Mouse (Mus musculus): ENCODE data around the gene Phldb1.

Gene Phldb1

DNA sequence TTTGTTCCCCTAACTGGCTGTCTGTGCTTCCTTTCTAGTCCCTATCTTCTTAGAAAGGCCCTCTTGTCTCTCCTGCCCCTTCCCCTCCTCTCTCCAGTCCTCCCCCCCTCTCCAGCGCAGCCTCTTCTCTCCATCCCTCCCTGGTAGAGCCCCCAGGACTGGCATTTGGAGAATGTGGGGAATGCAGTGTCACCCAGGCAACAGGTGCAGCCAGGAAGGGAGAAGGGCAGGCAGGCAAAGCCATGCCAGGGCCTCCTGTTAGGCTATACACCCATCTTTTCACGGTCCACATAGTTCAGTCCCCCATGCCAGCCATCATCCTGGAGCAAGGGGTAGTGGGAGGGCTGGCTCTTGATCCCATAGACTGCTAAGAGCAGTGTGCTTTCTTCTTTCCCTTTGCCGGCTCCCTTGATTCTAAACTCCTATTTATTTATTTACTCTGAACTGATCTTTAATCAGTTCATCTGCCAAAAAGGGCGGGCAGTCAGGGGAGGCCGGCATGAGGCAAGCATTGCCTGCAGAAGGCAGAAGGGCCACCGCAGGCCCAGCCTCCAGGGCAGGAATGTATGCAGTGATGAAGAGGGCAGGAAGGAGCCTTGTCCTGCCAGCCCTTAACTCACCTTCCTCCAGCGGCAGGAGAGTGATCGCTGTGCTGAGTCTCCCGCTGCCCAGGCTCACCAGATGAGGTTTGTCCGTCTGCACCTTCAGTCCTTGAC lies 8.4 kb downstream of the Phldb1 start:
- peak; percentile 74 for DNase-seq

DNA sequence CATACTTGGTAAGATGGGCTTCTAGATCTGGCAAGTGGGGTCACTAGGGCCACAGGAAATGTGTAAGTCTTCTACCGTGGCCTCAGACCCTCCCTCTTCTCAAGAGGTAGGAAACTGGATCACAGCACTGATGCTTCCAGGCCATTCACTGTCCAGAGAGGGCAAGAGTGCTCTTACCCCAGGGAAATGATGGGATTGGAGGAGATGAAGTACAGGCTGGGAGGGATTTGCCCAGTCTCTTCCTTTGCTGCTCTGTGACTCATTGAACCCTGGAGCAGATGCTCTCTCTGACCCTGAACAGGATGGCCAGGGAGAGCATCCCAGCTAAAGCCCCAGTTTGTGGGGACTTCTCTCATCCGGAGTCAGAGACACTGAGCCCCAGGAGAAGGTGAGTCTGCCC lies 10.3 kb downstream of the Phldb1 start:
- DNase-seq, result no peak

DNA sequence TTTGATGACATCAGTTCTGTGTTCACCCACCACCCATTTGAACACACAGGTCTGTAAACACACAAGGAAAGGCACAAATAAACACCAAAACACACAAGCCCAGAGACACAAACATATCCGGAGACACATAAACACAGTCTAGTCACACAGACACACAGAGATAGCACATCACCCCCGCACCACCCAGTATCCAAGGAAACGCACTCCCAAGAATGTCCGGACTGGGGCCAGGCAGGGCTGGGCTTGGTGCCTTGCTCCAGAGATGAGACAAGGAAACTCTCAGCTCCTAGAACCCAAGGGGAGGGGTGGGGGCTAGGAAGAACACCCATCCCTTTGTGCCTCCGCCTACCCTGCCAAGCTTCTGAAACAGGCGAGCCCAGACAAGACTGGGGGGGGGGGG lies 10.8 kb downstream of the Phldb1 start:
- DNase-seq, result no peak

DNA sequence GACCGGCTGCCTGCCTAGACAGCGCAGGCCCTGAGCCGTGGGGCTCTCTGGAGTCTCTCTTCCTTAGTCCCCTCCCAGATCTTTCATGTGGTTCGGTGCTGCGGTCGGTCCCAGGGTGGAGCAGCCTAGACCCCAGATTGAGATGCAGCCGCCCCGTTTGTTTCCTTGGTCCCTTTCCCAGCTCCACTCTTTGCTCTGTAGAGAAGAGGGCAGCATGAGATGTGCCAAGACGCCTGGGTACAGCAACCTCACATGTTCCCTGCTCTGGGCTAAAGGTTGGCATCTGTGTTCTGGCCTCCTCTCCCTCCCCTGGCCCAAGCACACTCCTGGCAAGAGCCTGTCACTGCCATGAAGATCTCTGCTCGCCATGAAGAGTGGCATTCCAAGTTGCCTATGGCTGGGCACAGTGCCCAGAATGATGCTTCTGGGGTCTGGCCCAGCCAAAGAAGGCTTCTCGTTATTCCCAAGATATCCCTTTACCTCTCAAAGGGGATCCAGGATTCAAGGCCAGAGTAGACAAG lies 11.4 kb downstream of the Phldb1 start:
- peak; percentile 26 for DNase-seq

DNA sequence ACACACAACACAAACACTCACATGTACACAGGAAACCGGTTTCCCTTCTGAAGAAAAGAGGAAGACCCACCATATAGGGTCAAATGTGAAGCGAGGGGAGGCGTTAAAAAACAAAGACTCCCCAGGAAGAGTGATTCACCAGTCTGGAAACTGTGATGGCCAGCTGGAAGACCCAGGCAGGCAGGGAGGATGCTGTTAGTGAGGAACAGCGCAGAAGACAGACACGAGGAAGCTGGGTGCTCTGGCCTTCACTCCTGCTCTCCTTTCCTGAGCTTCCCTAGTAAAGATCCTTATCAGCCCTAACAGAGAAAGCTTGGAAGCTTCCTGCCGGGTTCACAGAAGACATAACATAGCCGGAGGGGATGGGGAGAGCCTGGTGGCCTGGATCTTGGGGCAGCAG lies 12.0 kb downstream of the Phldb1 start:
- DNase-seq, result no peak

DNA sequence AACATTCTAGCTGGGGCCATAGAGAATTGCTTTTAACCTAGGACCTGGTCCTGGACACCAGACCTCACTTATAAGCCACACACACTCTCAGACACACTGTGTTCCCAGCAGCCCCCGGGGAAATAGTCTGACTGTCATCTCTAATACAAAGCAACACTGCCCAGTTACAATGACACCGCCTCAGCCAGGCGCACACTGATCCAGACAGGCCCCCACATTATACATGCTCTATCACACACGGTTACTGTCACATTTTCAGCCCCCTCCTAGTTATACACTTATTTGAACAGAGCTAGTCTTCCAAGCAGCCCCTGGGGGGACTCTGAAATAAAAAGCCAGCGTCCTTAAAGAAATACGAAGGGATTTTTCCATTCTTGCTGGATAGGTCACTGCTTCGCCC lies 12.4 kb downstream of the Phldb1 start:
- DNase-seq, result no peak

DNA sequence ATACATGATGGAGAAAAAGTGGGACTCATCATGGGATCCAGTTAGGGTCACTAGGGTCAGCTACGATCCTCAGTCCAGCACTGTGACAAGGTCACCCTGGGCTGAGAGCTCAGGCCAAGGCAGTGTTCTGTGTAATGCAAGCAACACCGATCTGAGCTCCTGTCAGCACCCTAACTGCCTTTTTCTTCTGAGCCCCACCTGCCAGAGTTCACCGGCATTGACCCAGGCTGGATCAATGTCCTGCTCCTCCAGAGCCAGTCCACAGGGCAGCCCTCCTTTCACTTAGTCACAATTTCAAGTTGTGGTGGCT lies 13.2 kb downstream of the Phldb1 start:
- DNase-seq, result no peak

DNA sequence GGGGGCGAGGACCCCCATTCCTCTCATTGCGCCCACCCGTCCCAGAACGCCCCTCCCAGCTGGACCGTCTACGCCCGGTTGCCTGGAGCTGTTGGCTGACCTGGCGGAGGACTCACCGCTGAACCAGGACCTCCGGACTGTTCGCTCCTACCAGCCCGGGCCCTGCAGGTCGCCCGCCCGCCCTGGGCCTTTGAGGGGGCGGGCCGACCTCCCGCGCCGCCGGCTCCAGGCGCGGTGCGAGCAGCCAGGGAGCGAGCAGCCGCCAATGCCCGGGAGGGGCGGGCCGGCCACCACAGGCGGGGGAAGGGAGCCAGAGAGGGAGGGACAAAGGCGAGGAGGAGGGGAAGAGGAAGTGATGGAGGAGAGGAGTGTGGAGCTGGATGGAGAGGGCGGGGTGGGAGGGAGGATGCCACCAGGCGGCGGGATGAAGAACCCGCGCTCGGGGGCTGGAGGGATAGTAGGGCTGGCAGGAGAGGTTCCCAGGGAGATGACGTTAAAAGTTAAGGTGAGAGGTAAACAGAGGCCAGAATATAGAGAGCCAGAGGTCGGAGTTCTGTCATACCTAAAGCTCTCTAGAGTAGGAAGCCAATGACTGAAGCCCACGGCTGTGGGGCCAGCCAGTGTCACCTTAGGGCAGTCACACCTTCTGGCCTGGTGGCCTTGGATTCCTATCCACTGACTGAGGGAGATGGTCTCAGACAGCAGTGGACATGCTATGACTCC lies 13.7 kb downstream of the Phldb1 start:
- peak; percentile 89 for DNase-seq

DNA sequence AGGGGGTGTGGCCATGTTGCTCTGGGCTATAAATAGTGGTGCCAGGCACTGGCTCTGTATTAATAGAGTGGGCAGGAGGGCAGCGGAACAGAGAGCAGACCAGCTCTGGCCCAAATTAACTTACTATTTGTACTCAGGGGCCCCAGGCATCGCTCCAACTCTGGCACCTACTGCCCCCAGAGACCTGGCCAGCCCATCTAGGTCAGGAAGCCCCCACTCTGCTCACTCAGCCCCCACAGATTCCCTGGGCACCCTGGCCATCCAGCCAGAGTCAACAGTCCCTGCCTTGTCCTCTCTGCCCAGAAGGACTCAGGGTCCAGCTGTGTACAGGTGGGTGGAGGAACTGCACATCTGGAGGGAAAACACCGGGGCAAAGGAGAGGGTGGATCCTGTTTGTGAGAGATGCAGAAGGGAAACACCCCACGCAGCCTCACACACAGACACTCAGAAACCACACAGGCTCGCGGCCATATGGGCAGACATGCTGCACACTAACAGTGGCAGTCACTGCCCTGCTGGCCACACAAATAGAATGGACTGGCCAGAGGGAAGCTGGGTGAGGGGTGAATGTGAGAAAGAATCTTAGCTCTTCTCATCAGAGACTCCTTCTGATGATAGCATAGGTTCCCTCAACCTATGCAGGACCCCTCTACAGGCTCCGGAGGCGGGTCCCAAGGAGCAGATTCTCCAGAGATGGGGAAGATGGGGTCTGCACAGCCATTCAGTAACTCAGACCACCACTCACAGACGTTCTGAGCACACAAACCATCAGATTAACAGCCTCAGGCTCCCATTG lies 14.4 kb downstream of the Phldb1 start:
- peak; percentile 23 for DNase-seq

DNA sequence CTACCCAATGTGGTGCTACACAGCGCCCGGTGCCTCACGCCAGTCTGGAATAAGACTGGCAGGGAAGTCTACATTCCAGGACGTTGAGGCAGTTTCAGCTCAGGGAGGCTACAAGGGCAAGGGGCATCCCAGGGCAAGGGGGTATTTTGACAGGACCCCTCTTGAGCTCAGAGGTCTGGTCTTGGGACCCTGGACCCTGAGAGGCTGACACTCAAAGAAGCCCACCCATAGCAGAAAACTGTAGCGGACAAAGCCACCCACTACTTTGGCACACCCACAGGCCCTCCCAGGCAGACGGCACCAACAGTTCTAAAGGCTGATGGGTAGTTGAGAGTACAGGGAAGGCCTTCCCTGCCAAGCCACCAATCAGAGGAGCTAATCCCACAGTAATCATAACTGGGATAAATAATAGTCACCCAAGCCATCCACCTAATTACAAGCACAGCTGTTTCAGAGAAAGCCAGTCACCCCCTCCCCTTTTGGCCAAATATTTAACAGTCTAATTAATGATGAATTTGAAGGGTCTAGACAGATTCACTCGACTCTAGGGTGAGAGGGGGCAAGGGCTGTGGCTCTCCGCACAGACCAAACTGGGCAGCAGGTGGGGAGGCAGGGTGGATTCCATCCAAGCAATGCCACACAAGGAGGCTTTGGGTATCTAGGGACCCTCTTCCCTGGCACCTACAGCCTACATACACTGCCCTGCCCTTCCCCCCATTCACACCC lies 15.2 kb downstream of the Phldb1 start:
- no peak for DNase-seq

DNA sequence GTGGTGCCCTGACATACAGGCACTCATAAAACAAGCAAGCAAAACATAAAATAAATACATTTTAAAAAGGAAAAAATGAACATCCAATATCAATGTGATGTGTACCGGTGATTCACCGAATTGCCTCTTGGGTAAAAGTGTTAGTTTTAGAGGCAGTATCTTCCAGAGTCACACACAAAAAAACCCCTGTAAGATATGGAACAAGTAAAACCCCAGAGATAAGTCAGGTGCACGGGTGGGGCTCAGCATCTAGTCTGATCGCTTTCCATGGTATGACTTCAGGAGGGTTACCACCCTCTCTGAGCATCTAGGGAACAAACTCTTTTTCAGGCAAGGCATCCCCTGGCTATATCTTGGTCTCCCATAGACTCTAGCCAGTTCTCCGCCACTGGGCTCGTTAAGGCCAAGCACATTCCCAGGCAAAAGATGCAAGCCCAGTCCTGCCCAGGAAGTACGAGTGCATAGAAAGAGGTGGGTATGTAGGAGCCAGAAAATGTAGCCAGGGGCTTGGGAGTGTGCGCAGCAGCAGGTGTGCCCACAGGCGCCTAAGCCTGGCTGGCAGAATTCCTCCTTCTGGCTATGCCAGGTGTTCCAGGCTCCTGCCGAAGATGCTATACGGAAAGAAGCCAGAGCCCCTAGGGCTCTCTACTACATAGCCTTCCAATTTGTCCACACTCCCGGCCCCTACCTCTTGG lies 15.9 kb downstream of the Phldb1 start:
- no peak for DNase-seq

DNA sequence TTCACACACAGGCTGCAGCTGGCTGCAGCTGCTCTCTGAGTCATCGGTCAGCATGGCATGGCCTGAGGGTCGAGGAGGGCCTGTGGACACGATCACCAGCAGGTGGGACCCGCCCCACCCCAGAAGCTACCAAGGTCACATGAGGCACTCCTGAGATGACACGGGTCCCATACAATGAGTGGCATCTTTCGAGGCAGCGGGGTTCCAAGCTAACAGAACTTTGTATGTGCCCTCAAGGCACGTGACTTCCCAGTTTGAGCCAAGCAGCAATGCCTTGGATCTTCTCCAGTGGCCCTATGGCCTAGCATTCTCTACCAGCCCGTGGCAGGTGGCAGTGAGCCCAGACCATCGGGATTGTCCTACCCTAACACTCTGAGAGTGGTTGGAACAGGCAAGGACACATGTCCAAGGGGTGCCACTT lies 17.2 kb downstream of the Phldb1 start:
- peak; percentile 86 for DNase-seq

DNA sequence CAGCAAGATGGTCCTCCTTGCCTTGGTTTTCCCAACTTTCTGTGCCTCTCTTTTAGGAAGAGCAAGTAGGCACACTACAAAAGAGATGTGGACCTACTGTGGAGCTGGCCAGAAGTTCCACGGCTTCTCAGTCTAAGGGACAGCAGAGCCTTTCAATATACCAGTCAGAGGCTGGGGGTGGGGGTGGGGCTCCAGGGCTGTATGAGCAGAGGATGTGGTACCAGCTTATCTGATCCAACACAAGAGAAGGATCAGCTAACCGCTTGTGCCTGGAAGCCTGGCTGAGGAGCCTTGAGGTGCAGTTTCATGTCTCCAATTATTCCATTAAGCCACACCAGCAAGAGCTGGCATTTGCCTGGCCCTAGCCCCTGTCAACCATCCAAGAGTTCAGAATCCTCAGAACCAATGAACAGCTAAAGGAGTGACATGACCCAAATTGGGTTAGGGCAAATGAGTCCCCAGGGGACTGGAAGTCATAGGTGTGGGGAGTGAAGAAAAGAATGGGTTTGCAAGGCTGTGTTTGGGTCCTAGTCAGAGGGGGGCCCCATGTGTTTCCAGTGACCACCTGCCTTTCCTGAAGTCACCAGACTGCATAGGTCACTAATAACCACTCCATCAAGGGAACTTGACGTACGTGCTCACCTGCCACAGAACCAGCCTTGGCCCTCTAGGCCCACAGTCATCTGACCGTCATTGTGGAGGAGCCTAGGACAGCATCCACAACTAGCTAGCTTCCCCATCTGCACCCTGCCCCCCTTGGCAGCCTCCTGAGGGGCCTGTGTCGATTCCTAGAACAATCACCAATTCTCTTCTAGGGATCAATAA lies 17.8 kb downstream of the Phldb1 start:
- DNase-seq, result no peak

DNA sequence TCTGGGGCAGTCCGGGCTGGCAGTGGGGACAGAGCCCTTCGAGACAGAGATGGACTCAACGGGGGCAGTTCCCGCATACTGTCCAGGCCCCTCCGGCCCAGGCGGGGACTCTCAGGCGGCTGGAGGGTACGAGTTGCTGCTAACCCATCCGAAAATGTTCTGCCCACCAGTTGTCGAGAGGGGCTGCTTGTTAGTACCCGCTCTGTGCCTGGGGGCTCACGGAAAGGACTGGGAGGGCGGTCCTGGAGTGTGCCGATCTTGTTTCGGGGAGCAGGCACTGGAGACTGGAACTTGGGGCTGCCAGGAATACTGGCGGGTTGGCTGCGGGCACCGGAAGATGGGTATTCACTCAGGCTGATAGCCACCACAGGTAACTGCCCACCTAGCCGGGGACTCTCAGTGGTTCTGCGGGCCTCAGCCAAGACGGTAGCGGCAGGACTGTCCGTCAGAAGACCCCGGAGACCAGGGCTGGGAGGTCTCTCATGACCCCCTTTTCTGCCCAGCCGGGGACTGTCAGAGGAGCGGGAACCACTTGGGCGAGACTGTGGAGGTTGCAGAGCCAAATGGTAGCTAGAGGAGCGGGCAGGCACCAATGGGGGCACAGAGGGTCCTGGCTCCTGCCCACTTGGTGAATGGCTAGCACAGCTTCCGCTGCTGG lies 19.2 kb downstream of the Phldb1 start:
- no peak for DNase-seq

DNA sequence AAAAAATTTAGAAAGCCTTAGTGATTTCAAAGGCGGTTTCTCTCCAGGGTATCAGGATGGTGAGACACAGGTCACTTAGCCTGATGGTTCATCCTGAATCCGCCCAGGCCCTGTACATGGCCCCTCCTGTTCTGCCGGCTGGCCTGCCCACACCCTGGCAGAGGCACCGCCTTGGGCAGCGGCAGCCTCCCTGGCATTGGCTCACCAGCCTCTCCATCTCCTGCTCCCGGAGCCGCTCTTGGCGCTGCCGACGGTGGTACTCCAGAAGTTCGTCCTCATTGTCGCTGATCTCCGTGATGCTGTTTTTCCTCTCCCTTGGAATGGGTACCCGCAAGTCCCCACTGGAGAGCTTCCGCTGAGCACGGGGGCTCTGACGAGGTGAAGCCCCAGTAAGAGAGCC lies 19.9 kb downstream of the Phldb1 start:
- DNase-seq, result no peak

DNA sequence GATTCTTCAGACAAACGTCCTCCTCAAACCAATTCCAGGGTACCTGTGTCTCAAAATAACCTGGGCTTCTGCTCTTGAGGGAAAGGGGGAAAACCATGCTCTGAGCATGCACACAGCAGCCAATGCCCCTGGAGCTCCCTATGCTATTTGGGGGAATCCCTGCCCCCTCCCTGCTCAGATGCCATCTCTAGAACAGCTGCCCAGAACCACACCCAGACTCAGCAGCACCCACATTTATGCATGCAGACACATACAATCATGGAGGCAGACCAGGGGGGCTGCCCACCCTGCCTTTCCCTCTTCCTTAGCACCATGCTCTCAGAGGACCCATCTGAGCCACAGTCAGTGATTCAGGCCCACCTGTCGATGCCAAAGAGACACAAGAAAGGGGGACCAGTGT lies 21.4 kb downstream of the Phldb1 start:
- DNase-seq, result no peak

DNA sequence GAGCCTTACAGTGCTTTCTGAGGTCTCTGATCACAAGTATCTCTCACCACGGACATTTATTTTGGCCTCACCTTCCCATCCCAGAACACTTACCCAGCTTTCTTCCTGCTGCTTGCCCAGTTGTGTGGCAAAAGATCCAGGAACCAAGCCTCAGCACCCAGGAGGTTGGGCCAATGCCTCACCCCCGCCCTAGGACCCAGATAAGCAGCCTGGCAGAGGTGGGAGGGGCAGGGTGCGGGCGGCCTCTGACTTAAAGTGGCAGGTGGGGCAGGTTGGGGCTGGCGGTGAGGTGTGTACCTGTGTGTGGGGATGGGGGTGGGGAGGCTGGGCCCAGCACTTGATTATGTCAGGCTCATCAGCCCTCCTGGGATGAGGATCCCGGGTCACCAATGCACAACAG lies 21.9 kb downstream of the Phldb1 start:
- no peak for DNase-seq

DNA sequence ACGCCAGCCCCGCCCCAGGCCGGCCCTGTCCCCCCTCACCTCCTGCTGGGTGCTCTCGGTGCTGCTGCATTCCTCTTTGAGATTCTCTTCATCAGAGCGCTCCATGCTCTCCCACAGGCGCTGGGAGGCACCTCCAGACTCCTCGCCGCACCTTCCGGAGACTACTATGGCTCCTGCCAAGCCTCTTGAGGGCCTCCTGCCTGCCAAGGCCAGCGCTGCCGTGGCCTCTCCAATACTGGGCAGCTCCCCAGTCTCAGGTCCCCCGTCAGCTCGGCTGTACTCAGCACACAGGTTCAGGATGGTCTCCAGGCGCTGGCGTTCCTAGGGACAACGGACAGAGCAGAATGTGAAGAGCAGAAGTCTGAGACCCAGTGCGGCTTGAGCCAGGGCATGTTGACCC lies 23.4 kb downstream of the Phldb1 start:
- DNase-seq, result no peak

DNA sequence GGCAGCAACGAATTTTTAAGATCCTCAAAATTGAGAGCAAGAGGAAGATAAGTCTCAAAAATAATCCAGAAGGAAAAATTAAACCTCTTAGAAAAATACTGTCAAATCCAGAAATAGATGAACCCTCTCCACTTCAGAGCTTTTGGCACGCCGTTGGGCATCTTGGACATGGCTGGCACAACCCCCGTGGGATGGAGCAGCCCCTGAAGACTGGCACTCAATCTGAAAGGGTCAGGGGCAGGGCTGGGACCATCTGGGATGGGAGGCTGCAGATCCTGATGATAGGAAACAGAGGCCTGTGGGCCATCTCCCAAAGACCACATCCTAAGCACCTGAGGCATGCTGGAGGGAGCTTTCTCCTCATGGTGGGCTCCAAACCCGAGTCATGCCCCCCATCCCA lies 24.8 kb downstream of the Phldb1 start:
- no peak for DNase-seq

DNA sequence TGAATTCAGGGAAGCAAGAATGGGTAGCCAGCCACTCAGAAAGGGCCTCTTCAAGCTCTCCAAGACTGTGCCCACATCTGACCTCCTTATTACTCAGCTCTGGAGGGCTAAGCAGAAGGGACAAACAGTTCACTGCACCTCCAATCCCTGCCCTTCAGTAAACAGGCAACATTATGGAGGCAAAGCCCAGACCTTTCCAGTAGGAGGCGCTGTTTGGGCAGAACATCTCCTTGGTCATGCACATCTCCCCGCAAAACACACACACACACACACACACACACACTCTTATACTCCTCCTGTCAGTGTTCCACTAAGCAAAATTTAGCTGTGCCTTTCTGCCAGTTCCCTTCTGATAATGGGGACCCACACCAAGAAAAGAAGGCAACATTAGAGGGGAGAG lies 25.4 kb downstream of the Phldb1 start:
- DNase-seq, result no peak

DNA sequence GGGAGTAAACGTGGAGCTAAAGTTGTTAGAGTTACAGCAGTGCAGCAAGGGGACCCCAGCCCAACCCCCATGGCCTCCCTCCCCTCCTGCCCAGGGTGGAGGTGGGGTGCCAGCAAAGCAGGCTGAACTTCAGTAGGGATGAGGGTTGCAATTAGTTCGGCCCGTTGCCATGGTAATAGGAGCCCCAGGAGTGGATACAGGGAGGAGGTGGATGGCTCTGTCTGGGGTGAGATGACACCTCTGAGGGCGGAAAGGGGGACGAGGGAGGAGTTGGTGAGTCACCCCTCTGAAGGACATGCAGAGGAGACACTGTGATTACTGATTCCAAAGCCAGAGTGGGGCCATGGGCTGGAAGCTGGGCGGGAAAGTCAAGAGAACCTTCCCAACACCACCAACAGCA lies 26.1 kb downstream of the Phldb1 start:
- no peak for DNase-seq
